13 mouse cellular contexts compared by ENCODE assay signal in the genomic region with DNA sequence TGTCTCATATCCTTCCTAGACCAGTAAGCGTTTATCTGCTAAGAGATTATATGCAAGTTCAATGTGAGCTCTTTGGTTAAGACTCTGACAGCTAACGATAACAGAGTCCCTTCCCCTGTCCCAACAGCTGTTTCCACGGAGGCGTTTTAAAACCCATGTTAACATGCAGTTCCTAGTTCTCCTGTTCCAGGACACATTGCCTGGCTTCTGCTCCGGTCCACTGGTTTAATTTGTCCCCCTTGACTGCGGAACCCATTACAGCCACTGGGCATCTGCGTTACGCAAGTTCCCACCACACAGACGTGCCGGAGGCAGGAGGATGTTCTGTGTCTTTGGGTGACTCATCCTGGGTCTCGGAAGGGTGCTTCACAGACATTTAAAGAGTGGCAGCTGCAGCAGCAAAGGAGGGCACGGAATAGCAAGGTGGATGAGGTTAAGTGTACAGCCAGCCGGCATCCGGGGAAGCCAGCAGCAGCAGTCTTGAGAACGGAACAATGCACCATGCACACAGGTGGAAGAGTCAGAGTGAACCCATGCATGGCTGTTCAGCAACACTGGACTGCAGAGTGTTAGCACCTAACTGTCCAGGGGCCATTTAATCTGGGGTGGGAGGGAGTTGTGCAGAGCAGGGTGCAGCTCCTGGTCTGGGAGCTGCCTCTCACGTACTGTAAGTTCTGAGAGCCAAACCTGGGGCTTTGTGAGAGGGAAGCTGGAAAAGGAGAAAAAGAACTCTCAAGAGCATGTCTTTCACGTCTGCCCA.
DNase-seq lines count a peak whose midpoint lies in the region; ATAC-seq and TF ChIP-seq lines count a peak whose summit lies in the region.
"Had no signal": no experiment of that assay in that cellular context is flagged by ENCODE, and none has a peak within 500 bp of the region (broad histone marks: within the 10 kb centered on the region; RNA-seq: fewer than 3 reads in every experiment).

No protein-coding gene starts in this region.

- TF ChIP-seq RAD21 in MEL (IDR thresholded peaks at IDR 0.05; ENCODE audit: low read depth, low read length): no peak

- no peak for TF ChIP-seq POLR2A in kidney, adult 2 months (IDR thresholded peaks at IDR 0.05; ENCODE audit: low read depth, low read length)
- no peak for TF ChIP-seq POLR2A in MEL (IDR thresholded peaks at IDR 0.05; ENCODE audit: control insufficient read depth in 1 of 2, insufficient read depth in 1 of 2, low read depth in 1 of 2, low read length in 2 of 2, poor library complexity in 1 of 2)

- peak; percentile 37 for ATAC-seq in common myeloid progenitor, adult 5-6 weeks (replicated peaks; ENCODE audit: low read depth, poor library complexity, severe bottlenecking)
- ATAC-seq: forebrain, embryonic 15.5 days had no signal

- H3K27ac ChIP-seq in kidney, adult 2 months (ENCODE audit: insufficient read depth, low read depth, low read length): no peak overlapping the region
- H3K27ac ChIP-seq in MEL (ENCODE audit: control insufficient read depth, low read depth, low read length): no peak overlapping the region
- H3K27ac ChIP-seq: forebrain, embryonic 15.5 days; heart, embryonic 15.5 days; hindbrain, embryonic 15.5 days had no signal

- DNase-seq in kidney, adult 2 months: peak; percentile 9
- no peak for DNase-seq in kidney, adult 8-10 months
- peak; percentile 79 for DNase-seq in MEL (ENCODE audit: low read depth, low spot score)
- DNase-seq in kidney, postnatal 4 days: peak; percentile 31 to 59
- DNase-seq in retina, postnatal 1 day: no peak
- no peak for DNase-seq in thymus, postnatal 0 days (ENCODE audit: low spot score)
- no peak for DNase-seq in right cerebral cortex, postnatal 10 days (ENCODE audit: low spot score in 2 of 2)
- DNase-seq: cerebellum, adult 11-12 months; lung, embryonic 14.5 days had no signal

- no peaks in the 10 kb centered on the region for H3K27me3 ChIP-seq in kidney, adult 2 months (replicated peaks; ENCODE audit: control insufficient read depth, insufficient read depth, low read length)
- H3K27me3 ChIP-seq in MEL (ENCODE audit: control insufficient read depth in 1 of 2, insufficient read depth in 2 of 2, low read length in 2 of 2): no peaks in the 10 kb centered on the region
- H3K27me3 ChIP-seq: forebrain, embryonic 15.5 days; hindbrain, embryonic 15.5 days had no signal

- no peaks in the 10 kb centered on the region for H3K9me3 ChIP-seq in MEL (replicated peaks; ENCODE audit: insufficient read depth, low read length)
- H3K9me3 ChIP-seq: heart, embryonic 15.5 days had no signal

- H3K79me2 ChIP-seq in MEL (ENCODE audit: control insufficient read depth, insufficient read depth, low read length, poor library complexity): no peaks in the 10 kb centered on the region

- H3K4me1 ChIP-seq in kidney, adult 2 months (ENCODE audit: control insufficient read depth, insufficient read depth, low read length): no peaks in the 10 kb centered on the region
- peaks cover 5 to 14% of the 10 kb centered on the region in 2 experiments; a peak in 3 of 4 replicates for H3K4me1 ChIP-seq in MEL (ENCODE audit: control insufficient read depth in 1 of 2, insufficient read depth in 2 of 2, low read length in 2 of 2)

- no peak overlapping the region for H3K4me3 ChIP-seq in kidney, adult 2 months (ENCODE audit: insufficient read depth, low read depth, low read length)
- H3K4me3 ChIP-seq in MEL (ENCODE audit: control insufficient read depth in 1 of 2, insufficient read depth in 1 of 2, low read depth in 2 of 2, low read length in 2 of 2): peak overlapping the region; percentile 41 to 51
- H3K4me3 ChIP-seq: forebrain, embryonic 15.5 days; heart, embryonic 15.5 days; hindbrain, embryonic 15.5 days had no signal

- TF ChIP-seq CTCF in kidney, adult 2 months (conservative IDR thresholded peaks at IDR 0.05; ENCODE audit: insufficient read depth, insufficient read length, low read depth, low read length): no peak
- TF ChIP-seq CTCF in MEL (IDR thresholded peaks at IDR 0.05 in 2 of 3, conservative IDR thresholded peaks at IDR 0.05 in 1 of 3; ENCODE audit: control insufficient read depth in 1 of 3, insufficient read depth in 1 of 3, low read depth in 2 of 3, low read length in 3 of 3, poor library complexity in 1 of 3, severe bottlenecking in 1 of 3): no peak

- peak; percentile 85 to 91 for TF ChIP-seq EP300 in MEL (IDR thresholded peaks at IDR 0.05; ENCODE audit: low read depth in 1 of 2, low read length in 2 of 2)

- H3K36me3 ChIP-seq in kidney, adult 2 months (ENCODE audit: control insufficient read depth, insufficient read depth, low read length): no peaks in the 10 kb centered on the region
- H3K36me3 ChIP-seq in MEL (ENCODE audit: control insufficient read depth in 1 of 2, insufficient read depth in 2 of 2, low read length in 2 of 2): peaks cover 0 to 2% of the 10 kb centered on the region in 2 experiments; a peak in 2 of 4 replicates
- H3K36me3 ChIP-seq: forebrain, embryonic 15.5 days; heart, embryonic 15.5 days; hindbrain, embryonic 15.5 days had no signal

- no peak overlapping the region for H3K9ac ChIP-seq in MEL (ENCODE audit: control insufficient read depth, low read depth, low read length, poor library complexity, severe bottlenecking)
- H3K9ac ChIP-seq: forebrain, embryonic 15.5 days; heart, embryonic 15.5 days; hindbrain, embryonic 15.5 days; lung, embryonic 14.5 days had no signal

- WGBS in kidney, adult 2 months: 33% methylated on average over 17 of the region's 17 CpGs

TF ChIP-seq in MEL, 35 proteins besides CTCF, POLR2A, EP300 and RAD21:
- TF ChIP-seq GATA1 (IDR thresholded peaks at IDR 0.05; ENCODE audit: low read depth, low read length): peak; percentile 91
- TF ChIP-seq MYC (IDR thresholded peaks at IDR 0.05; ENCODE audit: low read depth, low read length): peak; percentile 61; the same call in 1 of the 2 replicates
- no peak for TF ChIP-seq NELFE (IDR thresholded peaks at IDR 0.05; ENCODE audit: low read depth, low read length)
- TF ChIP-seq E2F4 (IDR thresholded peaks at IDR 0.05; ENCODE audit: borderline replicate concordance, low read depth, low read length): no peak
- TF ChIP-seq UBTF (IDR thresholded peaks at IDR 0.05; ENCODE audit: borderline replicate concordance, insufficient read depth, low read depth, low read length): no peak
- no peak for TF ChIP-seq TBP (IDR thresholded peaks at IDR 0.05; ENCODE audit: low read depth, low read length)
- TF ChIP-seq NRF1 (IDR thresholded peaks at IDR 0.05; ENCODE audit: insufficient read depth, low read depth, low read length, poor library complexity, severe bottlenecking): no peak
- no peak for TF ChIP-seq ZKSCAN1 (IDR thresholded peaks at IDR 0.05; ENCODE audit: low read depth, low read length)
- no peak for TF ChIP-seq SMC3 (IDR thresholded peaks at IDR 0.05; ENCODE audit: low read depth, low read length)
- TF ChIP-seq USF1 (IDR thresholded peaks at IDR 0.05; ENCODE audit: low read depth, low read length): no peak
- no peak for TF ChIP-seq KAT2A (conservative IDR thresholded peaks at IDR 0.05; ENCODE audit: low read depth, low read length)
- peak; percentile 45 for TF ChIP-seq TAL1 (IDR thresholded peaks at IDR 0.05; ENCODE audit: low read length)
- no peak for TF ChIP-seq MAZ (IDR thresholded peaks at IDR 0.05; ENCODE audit: low read depth, low read length)
- TF ChIP-seq MAFK (IDR thresholded peaks at IDR 0.05; ENCODE audit: borderline replicate concordance, low read depth, low read length): no peak
- peak; percentile 65; the same call in 1 of the 2 replicates for TF ChIP-seq MYB (IDR thresholded peaks at IDR 0.05; ENCODE audit: low read depth, low read length)
- TF ChIP-seq MEF2A (IDR thresholded peaks at IDR 0.05; ENCODE audit: extremely low read depth, insufficient replicate concordance, low read depth, low read length, poor library complexity, severe bottlenecking): no peak
- TF ChIP-seq MXI1 (IDR thresholded peaks at IDR 0.05; ENCODE audit: low read depth, low read length): peak; percentile 77
- TF ChIP-seq USF2 (IDR thresholded peaks at IDR 0.05; ENCODE audit: borderline replicate concordance in 1 of 2, insufficient read depth in 1 of 2, low read depth in 1 of 2, low read length in 2 of 2): no peak
- TF ChIP-seq POLR2AphosphoS5 (IDR thresholded peaks at IDR 0.05; ENCODE audit: borderline replicate concordance, low read depth, low read length): no peak
- no peak for TF ChIP-seq GABPA (IDR thresholded peaks at IDR 0.05; ENCODE audit: low read depth, low read length)
- peak; percentile 17; the same call in 1 of the 2 replicates for TF ChIP-seq JUND (IDR thresholded peaks at IDR 0.05; ENCODE audit: low read depth, low read length)
- TF ChIP-seq ELF1 (IDR thresholded peaks at IDR 0.05; ENCODE audit: low read depth, low read length): no peak
- no peak for TF ChIP-seq CHD1 (IDR thresholded peaks at IDR 0.05; ENCODE audit: low read depth, low read length)
- TF ChIP-seq ZC3H11A (IDR thresholded peaks at IDR 0.05; ENCODE audit: low read depth, low read length): no peak; the same call in 1 of the 2 replicates
- TF ChIP-seq BHLHE40 (IDR thresholded peaks at IDR 0.05; ENCODE audit: borderline replicate concordance, low read depth, low read length): peak; percentile 58; the same call in 1 of the 2 replicates
- TF ChIP-seq RCOR1 (IDR thresholded peaks at IDR 0.05; ENCODE audit: low read depth, low read length): peak; percentile 78
- peak; percentile 97 for TF ChIP-seq ETS1 (IDR thresholded peaks at IDR 0.05; ENCODE audit: low read depth, low read length)
- no peak for TF ChIP-seq HCFC1 (IDR thresholded peaks at IDR 0.05; ENCODE audit: low read depth, low read length)
- TF ChIP-seq ZMIZ1 (IDR thresholded peaks at IDR 0.05; ENCODE audit: low read depth, low read length): no peak
- TF ChIP-seq SIN3A (IDR thresholded peaks at IDR 0.05; ENCODE audit: low read length): peak; percentile 94
- TF ChIP-seq POLR2AphosphoS2 (IDR thresholded peaks at IDR 0.05; ENCODE audit: low read length): no peak
- TF ChIP-seq CHD2 (IDR thresholded peaks at IDR 0.05; ENCODE audit: low read length): no peak; the same call in 1 of the 2 replicates
- peak; percentile 35; the same call in 1 of the 2 replicates for TF ChIP-seq ZNF384 (IDR thresholded peaks at IDR 0.05; ENCODE audit: low read depth, low read length)
- TF ChIP-seq MAX (IDR thresholded peaks at IDR 0.05; ENCODE audit: low read length): 0 out of 2 replicates have a peak, but pooled peaks have one; percentile 40
- peak; percentile 92 for TF ChIP-seq TCF12 (IDR thresholded peaks at IDR 0.05; ENCODE audit: low read depth, low read length)
TF ChIP-seq in MEL: peak in this region for 13.

Comparison
In these comparisons a context has a peak if more than half of its experiments do, and no peak if none do; other contexts are left out.
1. DNase-seq: peak in kidney, adult 2 months (single experiment), MEL (single experiment) and kidney, postnatal 4 days (2 of 2); none in kidney, adult 8-10 months (0 of 2), retina, postnatal 1 day (single experiment), thymus, postnatal 0 days (single experiment) and right cerebral cortex, postnatal 10 days (0 of 2).